Mouse (Mus musculus) left cerebral cortex, postnatal 10 days (tissue): ENCODE data around the gene Fbxw27. TPM values are rescaled to one million over a fixed set of nuclear protein-coding genes. Genes with fewer than 3 reads are reported as not detected.

Source experiments
- total RNA-seq, 2 experiments: library from RNA; stranded (reverse); gene quantifications; 2 replicates each; pipeline ENCODE4 v1.2.3; 2021

Fbxw27 gene
- total RNA-seq, 2 experiments from 2014 or later = not detected

Other genes starting within 250 kb of the Fbxw27 start
- not detected for gene Fbxw15, start 222.4 kb downstream of the Fbxw27 start, total RNA-seq
- not detected for gene Fbxw24, start 164.6 kb downstream of the Fbxw27 start, total RNA-seq
- gene Fbxw25, start 126.0 kb downstream of the Fbxw27 start, total RNA-seq = not detected
- gene Fbxw18, start 88.0 kb downstream of the Fbxw27 start, total RNA-seq = not detected
- not detected for gene Fbxw26, start 44.6 kb downstream of the Fbxw27 start, total RNA-seq
- 1 to 10 TPM in 1 of 2 experiments, not detected in 1; 2.1 TPM for gene Spink8, start 21.6 kb upstream of the Fbxw27 start, total RNA-seq
- 10 to 100 TPM; 10.5 to 11.9 TPM for gene Nme6, start 42.1 kb upstream of the Fbxw27 start, total RNA-seq
- not detected for gene Camp, start 58.9 kb upstream of the Fbxw27 start, total RNA-seq
- 1 to 10 TPM; 5.6 to 6.6 TPM for gene Cdc25a, start 84.9 kb upstream of the Fbxw27 start, total RNA-seq
- gene Map4, start 140.8 kb upstream of the Fbxw27 start, total RNA-seq = 100 to 1,000 TPM; 453 to 481 TPM